Mouse (Mus musculus) liver, postnatal 0 days (tissue): ENCODE measurements at regions not wholly inside any gene's neighbourhood (a gene's known extent, or its start where the extent isn't known, plus 50 kb on each side); places are given as distances from the start of the nearest gene placed in this dataset.

Experiments
- ATAC-seq: fragments of 200-750 bp; cut with Nextera tagmentation; 2 replicates; pipeline ENCODE4 v1.8.0; 2017; ENCODE audit warnings: mild to moderate bottlenecking, moderate library complexity
- DNase-seq: peaks from one replicate; pipeline ENCODE4 v3.0.0-alpha.2; 2016
- H3K27ac ChIP-seq: fragments of 300-500 bp; sonication (generic); 2 replicates; pipeline ENCODE4 v1.5.1; 2014; ENCODE audit warnings: antibody characterized with exemption, moderate library complexity, mild to moderate bottlenecking, low read depth
- H3K27me3 ChIP-seq: fragments of 300-500 bp; sonication (generic); 2 replicates; pipeline ENCODE4 v1.6.1; 2014; ENCODE audit warnings: low read length, control low read depth, mixed read lengths; ENCODE audit not compliant: insufficient read depth
- H3K36me3 ChIP-seq: fragments of 300-500 bp; sonication (generic); replicated peaks from 2 replicates; pipeline ENCODE4 v1.6.1; 2014; ENCODE audit warnings: mild to moderate bottlenecking, control low read depth, low read length, moderate library complexity, mixed read lengths; ENCODE audit not compliant: insufficient read depth
- H3K4me1 ChIP-seq: fragments of 300-500 bp; sonication (generic); 2 replicates; pipeline ENCODE4 v1.6.1; 2014; ENCODE audit warnings: antibody characterized with exemption, mild to moderate bottlenecking, control low read depth; ENCODE audit not compliant: insufficient read depth
- H3K4me2 ChIP-seq: fragments of 300-500 bp; sonication (generic); 2 replicates; pipeline ENCODE4 v1.6.1; 2014; ENCODE audit warnings: low read depth, mild to moderate bottlenecking, low read length, moderate library complexity, mixed read lengths
- H3K4me3 ChIP-seq: fragments of 300-500 bp; sonication (generic); 2 replicates; pipeline ENCODE4 v1.5.1; 2014; ENCODE audit warnings: low read depth, low read length
- H3K9ac ChIP-seq: fragments of 300-500 bp; sonication (generic); replicated peaks from 2 replicates; pipeline ENCODE4 v1.6.1; 2014; ENCODE audit warnings: mild to moderate bottlenecking, moderate library complexity
- H3K9me3 ChIP-seq: fragments of 300-500 bp; sonication (generic); 2 replicates; pipeline ENCODE4 v1.6.1; 2016; ENCODE audit warnings: mild to moderate bottlenecking, control low read depth, low read length, mixed read lengths
- CTCF ChIP-seq: sonication (generic); IDR thresholded peaks from 2 replicates; pipeline ENCODE4 v1.5.1; 2016; ENCODE audit warnings: antibody characterized with exemption, low read depth
- EP300 ChIP-seq: IDR thresholded peaks from 2 replicates; pipeline ENCODE4 v1.6.1; 2016; ENCODE audit warnings: antibody characterized with exemption, low read depth, mild to moderate bottlenecking
- WGBS: fragments of 180-500 bp; shearing (Covaris S2); extraction: QIAGEN DNeasy Blood & Tissue Kit; methylation state at CpG from one replicate; pipeline ENCODE4 v1.1.7; 2014; ENCODE audit not compliant: insufficient replicate concordance; 5-methylcytosine and 5-hydroxymethylcytosine counted together

DNA sequence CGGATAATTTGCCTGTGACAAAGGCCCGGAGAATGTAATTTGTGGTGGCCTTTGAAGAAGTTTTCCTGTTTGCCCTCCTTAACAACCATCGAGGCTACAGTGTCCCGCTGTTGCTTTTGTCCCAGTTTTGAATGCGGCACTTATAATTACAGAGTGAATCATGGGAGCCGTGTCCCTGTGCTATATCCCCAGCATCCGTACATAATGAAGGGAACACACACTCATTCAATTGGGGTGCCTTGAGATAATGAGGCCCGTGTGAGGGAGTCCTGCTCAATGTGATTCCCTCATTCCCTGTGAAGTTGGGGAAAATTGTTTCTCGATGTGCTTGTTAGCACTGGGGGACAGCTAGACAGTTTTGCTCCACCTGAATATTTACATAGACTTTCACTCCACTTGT is 528.9 kb upstream of the Tenm3 start:
- Histone ChIP-seq H3K27ac (no peak overlapping the region), H3K4me1 (no peaks in the 10 kb centered on the region), H3K27me3 (no peaks in the 10 kb centered on the region), H3K9ac (no peak overlapping the region), H3K4me3 (no peak overlapping the region), H3K36me3 (no peaks in the 10 kb centered on the region), H3K4me2 (no peak overlapping the region), H3K9me3 (no peaks in the 10 kb centered on the region)
- ATAC-seq (no peak), DNase-seq (no peak)
- TF ChIP-seq CTCF = no peak
- TF ChIP-seq EP300 = no peak
- WGBS = 83% methylated on average over 9 of the region's 9 CpGs

- no peak for TF ChIP-seq EP300
- no peak for TF ChIP-seq CTCF
- Histone ChIP-seq H3K27ac (no peak overlapping the region), H3K4me1 (no peaks in the 10 kb centered on the region), H3K36me3 (no peaks in the 10 kb centered on the region), H3K9ac (no peak overlapping the region), H3K27me3 (no peaks in the 10 kb centered on the region), H3K4me3 (no peak overlapping the region), H3K9me3 (no peaks in the 10 kb centered on the region), H3K4me2 (no peak overlapping the region)
- DNase-seq (no peak), ATAC-seq (no peak)
- WGBS = 83% methylated on average over 2 of the region's 2 CpGs
Observed at GRCm38 (mm10) chr8:49362682-49363081, 518.9 kb upstream of the Tenm3 start.

GRCm38 (mm10) chr8:49361443-49361842 is 517.7 kb upstream of the Tenm3 start:
- DNase-seq (no peak), ATAC-seq (no peak)
- H3K9me3 ChIP-seq = no peaks in the 10 kb centered on the region
- H3K9ac ChIP-seq = no peak overlapping the region
- TF ChIP-seq CTCF = no peak
- TF ChIP-seq EP300 = no peak
- H3K4me3 ChIP-seq = no peak overlapping the region
- H3K36me3 ChIP-seq = no peaks in the 10 kb centered on the region
- no peaks in the 10 kb centered on the region for H3K27me3 ChIP-seq
- WGBS = 63% methylated on average over 2 of the region's 2 CpGs
- no peak overlapping the region for H3K4me2 ChIP-seq
- H3K27ac ChIP-seq = no peak overlapping the region
- H3K4me1 ChIP-seq = no peaks in the 10 kb centered on the region

GRCm38 (mm10) chr8:49360121-49360520 is 516.4 kb upstream of the Tenm3 start:
- Histone ChIP-seq H3K9me3 (no peaks in the 10 kb centered on the region), H3K4me1 (no peaks in the 10 kb centered on the region), H3K9ac (no peak overlapping the region), H3K4me3 (no peak overlapping the region), H3K27me3 (no peaks in the 10 kb centered on the region), H3K4me2 (no peak overlapping the region), H3K36me3 (no peaks in the 10 kb centered on the region), H3K27ac (no peak overlapping the region)
- DNase-seq (no peak), ATAC-seq (no peak)
- no peak for TF ChIP-seq EP300
- TF ChIP-seq CTCF = no peak
- 64% methylated on average over 4 of the region's 4 CpGs for WGBS

DNA sequence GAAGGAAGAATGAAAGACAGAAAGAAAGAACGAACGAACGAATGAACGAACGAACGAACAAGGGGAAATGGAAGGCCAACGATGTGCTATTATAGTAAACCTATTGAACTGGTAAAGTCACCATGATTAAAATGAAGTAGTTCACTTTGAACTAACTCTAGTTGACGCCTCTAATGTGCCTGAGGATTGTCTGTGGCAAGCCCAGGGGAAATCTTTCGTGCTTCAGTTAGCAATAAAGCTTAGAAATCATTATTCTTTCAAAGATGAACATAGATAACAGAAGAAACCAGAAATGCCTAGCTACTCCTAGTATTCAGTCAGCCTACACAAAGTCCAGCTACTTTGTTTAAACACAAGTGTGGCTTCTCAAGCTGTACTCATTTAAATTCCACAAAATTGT is 515.9 kb upstream of the Tenm3 start:
- Histone ChIP-seq H3K9ac (no peak overlapping the region), H3K9me3 (no peaks in the 10 kb centered on the region), H3K4me3 (no peak overlapping the region), H3K4me1 (no peaks in the 10 kb centered on the region), H3K4me2 (no peak overlapping the region), H3K36me3 (no peaks in the 10 kb centered on the region), H3K27ac (no peak overlapping the region), H3K27me3 (no peaks in the 10 kb centered on the region)
- 82% methylated on average over 9 of the region's 9 CpGs for WGBS
- TF ChIP-seq CTCF (no peak), EP300 (no peak)
- ATAC-seq (no peak), DNase-seq (no peak)

DNA sequence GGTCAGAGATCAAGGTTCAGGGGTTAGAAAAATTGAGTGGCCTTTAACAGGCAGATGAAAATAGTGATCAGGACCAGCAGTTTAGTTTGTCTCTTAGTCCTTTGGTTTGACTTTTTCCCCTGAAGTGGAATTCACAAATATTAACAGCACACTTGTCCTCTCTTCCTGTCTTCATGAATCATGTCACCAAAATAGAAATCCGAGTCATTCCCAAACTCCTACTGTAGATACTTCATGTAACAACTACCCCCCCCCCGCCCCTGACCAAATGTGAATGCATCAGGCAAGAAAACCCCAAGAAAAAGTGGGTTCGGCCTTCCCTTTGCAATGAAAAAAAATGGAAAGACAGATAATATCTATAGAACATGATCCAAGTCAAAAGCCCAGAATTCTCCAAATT is 504.9 kb upstream of the Tenm3 start:
- DNase-seq (no peak), ATAC-seq (no peak)
- no peaks in the 10 kb centered on the region for H3K27me3 ChIP-seq
- no peak overlapping the region for H3K27ac ChIP-seq
- 68% methylated on average over 3 of the region's 3 CpGs for WGBS
- no peak overlapping the region for H3K4me3 ChIP-seq
- no peaks in the 10 kb centered on the region for H3K4me1 ChIP-seq
- H3K9ac ChIP-seq = no peak overlapping the region
- TF ChIP-seq EP300 (no peak), CTCF (no peak)
- H3K9me3 ChIP-seq = no peaks in the 10 kb centered on the region
- no peaks in the 10 kb centered on the region for H3K36me3 ChIP-seq
- H3K4me2 ChIP-seq = no peak overlapping the region

- H3K36me3 ChIP-seq = no peaks in the 10 kb centered on the region
- H3K4me2 ChIP-seq = no peak overlapping the region
- no peaks in the 10 kb centered on the region for H3K9me3 ChIP-seq
- H3K4me1 ChIP-seq = no peaks in the 10 kb centered on the region
- DNase-seq (no peak), ATAC-seq (no peak)
- 79% methylated on average over 4 of the region's 4 CpGs for WGBS
- no peak overlapping the region for H3K9ac ChIP-seq
- no peak overlapping the region for H3K4me3 ChIP-seq
- H3K27me3 ChIP-seq = no peaks in the 10 kb centered on the region
- TF ChIP-seq CTCF (no peak), EP300 (no peak)
- no peak overlapping the region for H3K27ac ChIP-seq
Observed at GRCm38 (mm10) chr8:49338716-49339115, 495.0 kb upstream of the Tenm3 start.
